Mouse (Mus musculus): ENCODE results near the gene Polr2i.

Polr2i gene

DNA sequence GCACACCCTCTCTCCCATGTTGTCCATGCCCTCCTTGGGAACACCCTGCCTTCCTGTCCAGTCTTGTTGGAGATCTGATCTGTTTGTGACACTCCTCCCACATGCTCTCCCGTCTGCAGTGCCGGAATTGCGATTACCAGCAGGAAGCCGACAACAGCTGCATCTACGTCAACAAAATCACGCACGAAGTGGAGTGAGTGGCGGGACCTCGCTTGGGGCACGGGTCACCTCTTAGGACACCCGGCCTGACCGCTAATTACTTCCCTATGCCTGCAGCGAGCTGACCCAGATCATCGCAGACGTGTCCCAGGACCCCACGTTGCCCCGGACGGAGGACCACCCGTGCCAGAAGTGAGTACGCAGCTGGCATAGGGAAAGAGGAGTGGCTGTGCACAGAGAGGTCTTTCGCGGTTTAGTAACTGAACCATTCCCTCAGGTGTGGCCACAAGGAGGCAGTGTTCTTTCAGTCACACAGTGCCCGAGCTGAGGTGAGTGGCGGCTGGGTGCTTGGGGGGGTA lies 942 bp downstream of the Polr2i start:
- no peak for TF ChIP-seq GATA4 (IDR thresholded peaks at IDR 0.05; ENCODE audit: insufficient replicate concordance, low read length)

DNA sequence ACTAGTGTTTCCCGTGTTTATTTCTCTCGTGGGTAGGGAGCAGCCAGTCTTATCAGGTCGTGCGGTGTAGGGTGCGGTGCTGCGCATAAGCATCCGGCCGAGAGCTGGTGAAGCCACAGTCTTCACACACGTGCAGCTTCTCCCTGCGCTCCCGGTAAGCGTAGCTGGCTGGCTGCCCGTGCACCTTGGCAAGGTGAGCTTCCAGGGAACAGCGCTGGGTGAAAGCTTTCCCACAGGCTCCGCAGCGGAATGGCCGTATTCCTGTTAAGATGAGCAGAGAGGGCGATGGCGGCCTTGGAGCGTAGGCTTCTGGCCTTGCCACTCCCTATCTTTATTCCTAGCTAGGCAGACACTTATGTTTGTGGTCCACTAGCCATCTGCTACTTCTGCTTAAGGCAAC lies 1.6 kb downstream of the Polr2i start:
- no peak for TF ChIP-seq GATA4 (IDR thresholded peaks at IDR 0.05; ENCODE audit: insufficient replicate concordance, low read length)

DNA sequence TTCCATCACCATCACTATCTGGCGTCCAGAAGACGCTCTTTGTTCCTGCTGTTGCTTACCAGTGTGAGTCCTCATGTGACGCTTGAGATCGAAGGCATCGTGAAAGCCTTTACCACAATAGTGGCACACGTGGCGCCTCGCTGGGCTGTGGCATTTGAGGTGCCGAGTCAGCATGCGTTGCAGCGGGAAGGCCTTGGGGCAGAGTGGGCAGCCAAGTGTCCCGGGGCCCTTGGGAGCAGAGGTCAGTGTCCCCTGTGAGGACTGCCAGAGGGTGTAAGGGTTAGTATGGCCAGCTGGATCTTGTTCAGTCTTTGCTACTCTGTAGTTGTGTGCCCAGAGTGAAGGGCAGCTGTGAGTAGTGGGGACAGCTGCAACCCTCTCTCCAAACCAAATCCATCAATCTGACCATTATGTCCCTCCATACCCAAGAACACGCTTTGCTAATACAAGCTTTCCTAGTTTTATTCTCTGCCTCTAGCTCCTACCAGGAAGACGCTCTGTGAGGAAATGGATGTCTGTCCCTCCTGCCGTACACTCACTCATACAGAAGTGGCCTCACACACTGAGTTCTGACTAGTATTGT lies 2.6 kb downstream of the Polr2i start:
- TF ChIP-seq GATA4 (IDR thresholded peaks at IDR 0.05; ENCODE audit: insufficient replicate concordance, low read length): no peak

DNA sequence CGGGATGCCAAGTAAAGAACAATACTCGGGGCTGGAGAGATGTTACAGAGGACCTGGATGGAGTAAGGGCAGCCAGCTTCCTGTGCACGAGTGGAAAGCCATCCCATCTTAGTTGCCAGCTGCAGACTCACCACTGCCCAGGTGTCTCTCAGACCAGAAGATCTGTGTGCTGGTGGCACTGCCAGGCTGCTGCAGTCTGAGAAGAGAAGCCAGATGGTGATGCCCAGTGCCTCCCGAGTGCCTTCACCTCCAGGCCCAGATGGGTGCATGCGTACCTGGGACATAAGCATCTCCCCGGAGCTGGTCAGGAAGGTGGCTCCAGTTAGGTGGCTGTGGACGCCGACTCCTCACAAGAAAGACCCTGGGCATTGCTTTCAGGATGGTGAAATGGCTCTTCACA lies 3.3 kb downstream of the Polr2i start:
- TF ChIP-seq GATA4 (IDR thresholded peaks at IDR 0.05; ENCODE audit: insufficient replicate concordance, low read length): no peak

DNA sequence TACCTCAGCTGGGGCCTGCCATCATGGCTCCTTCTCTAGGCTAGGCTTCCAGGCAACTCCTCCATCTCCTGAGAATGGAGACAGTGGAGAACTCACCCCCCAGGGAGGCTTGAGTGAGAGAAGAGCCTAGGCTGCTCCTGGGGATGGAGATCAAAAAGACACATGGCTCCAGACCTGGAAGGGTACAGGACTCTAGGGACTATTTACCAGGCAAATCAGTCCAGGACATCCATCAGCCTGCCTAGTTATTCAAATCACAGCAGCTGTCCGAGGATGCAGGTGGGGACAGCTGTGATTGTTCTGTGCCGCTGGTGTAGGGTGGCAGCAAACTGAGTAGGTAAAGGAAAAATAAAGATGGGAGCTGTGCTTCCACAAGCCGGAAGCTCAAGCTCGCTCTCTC lies 3.9 kb downstream of the Polr2i start, which contains the start of gene Ovol3:
Gene Ovol3, minus strand, starts transcription at position 101 of the 400 bp plus-strand sequence.
- TF ChIP-seq GATA4 (IDR thresholded peaks at IDR 0.05; ENCODE audit: insufficient replicate concordance, low read length): no peak

DNA sequence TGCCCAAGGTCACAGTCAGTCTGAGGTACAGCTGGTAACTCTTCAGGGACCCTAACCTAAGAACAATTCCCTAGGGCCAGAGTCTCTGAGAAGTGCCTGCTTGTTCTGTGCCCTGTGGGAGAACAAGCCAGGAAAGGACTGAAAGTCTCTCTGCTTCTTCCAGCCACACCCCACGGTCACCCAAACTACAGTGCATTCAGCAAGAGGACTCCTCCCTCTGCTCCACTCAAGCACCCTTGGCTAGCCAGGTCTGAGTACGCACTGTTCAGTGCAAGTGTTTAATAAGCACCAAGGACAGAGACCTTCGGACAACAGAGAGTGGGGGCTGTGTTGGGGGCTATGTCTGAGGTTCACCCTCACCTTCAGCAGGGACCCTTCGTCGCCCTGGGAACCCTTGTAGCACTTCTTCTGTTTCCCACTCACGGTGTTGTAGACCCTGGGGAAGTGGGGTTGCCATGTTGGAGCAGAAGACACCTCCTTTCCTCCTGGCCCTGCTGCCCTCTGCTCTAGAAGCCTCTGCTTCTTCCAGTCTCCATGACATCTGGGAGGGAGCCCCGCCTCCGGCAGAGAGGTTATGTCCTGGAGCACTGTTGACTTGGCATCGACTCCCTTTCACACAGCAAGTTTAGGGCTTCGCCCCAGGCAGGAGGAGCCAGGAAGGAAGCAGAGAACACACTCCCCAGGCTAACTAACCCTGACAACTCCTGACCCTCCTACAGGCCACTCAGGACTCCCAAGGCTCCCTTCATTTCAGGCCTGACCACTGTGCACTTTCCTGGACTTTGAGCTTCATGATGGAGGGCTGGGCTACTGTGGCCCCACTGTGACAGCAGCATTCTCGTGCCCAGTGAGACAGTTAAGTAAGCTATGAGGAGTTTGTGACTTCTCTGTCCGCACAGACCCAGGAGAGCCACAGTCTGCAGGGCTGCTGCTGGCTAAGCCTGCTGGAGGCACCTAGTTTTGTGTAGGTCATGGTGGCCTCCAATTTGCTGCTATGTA lies 20.5 kb downstream of the Polr2i start:
- no peak for TF ChIP-seq GATA4 (IDR thresholded peaks at IDR 0.05; ENCODE audit: insufficient replicate concordance, low read length)

DNA sequence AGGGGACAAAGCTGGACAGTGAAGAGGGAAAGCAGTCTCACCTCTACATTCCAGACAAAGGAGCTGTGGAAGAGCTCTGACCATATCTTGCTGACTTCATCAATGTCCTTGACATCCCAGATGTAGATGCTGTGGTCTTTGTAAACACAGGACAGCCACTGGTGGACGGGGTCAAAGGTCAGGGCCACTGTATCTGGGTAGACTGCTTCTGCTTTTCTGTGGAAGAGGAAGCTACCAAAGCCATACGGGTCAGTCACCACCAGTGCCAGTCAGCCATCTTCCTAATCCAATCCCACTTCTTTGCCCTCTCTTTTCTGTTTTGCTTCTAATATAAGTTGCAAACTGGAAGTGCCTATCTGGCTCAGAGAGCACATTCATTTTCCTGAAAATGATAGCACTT lies 33.3 kb downstream of the Polr2i start:
- no peak for TF ChIP-seq GATA4 (IDR thresholded peaks at IDR 0.05; ENCODE audit: insufficient replicate concordance, low read length)

DNA sequence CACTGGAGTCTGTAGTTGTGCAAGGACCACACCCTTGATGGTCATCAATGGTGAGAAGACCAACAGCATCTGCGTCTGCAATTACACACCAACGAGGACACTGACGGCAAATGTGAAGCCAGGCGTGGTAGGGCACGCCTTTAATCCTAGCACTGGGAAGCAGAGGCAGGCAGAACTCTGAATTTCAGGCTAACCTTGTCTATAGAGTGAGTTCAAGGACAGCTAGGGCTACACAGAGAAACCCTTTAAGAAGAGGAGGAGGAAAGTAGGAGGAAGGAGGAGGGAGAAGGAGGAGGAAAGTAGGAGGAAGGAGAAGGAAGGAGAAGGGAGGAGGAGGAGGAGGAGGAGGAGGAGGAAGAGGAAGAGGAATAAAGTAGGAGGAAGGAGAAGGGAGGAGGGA lies 33.8 kb downstream of the Polr2i start:
- no peak for TF ChIP-seq GATA4 (IDR thresholded peaks at IDR 0.05; ENCODE audit: insufficient replicate concordance, low read length)

DNA sequence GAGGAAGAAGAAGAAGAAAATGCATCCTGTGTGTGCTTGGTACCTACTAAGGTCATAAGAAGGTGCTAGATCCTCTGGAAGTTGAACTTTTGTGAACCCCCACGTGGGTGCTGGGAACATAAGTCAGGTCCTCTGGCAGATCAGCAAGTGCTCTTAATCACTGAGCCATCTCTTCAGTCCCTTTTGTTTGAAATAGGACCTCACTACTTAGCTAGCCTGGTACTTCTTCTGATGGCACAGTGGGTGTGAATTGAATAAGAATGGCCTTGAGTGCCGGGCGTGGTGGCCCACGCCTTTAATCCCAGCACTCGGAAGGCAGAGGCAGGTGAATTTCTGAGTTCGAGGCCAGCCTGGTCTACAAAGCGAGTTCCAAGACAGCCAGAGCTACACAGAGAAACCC lies 34.2 kb downstream of the Polr2i start:
- TF ChIP-seq GATA4 (IDR thresholded peaks at IDR 0.05; ENCODE audit: insufficient replicate concordance, low read length): no peak

DNA sequence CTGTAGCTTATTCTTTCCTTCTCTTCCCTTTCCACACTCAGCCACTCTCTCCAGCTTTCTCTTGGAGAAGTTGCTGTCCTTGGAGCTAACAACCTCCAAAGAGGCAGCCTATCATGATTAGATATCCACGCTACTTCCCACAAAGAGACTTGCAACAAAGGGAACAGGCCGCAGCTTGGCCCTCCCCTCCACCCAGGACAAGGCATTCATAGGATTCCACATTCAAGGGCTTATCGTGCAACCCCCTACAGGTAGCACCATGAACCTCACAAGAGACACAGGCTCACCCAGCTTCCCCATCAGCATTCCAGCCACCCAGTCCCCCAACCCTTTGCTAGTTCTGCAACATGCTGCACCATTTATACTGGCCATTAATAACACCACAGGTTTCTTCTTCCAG lies 35.0 kb downstream of the Polr2i start:
- no peak for TF ChIP-seq GATA4 (IDR thresholded peaks at IDR 0.05; ENCODE audit: insufficient replicate concordance, low read length)

DNA sequence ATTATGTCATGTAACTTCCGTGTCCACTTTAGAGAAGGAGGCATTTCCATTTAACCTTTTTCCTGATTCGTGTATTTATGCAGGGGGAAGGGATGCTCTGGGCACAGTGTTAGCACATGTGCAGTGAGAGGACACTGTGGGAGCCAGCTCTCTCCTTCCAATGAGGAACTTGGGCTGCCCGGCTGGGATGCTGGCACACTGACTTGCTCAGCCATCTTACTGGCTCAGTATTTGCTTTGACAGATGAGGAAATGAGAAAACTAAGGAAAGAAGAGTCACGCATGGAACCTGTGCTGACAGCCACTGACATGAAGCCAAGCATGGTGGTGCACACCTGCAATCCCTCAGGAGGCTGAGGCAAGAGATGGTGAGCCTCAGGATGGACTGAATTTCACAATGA lies 37.9 kb downstream of the Polr2i start:
- TF ChIP-seq GATA4 (IDR thresholded peaks at IDR 0.05; ENCODE audit: insufficient replicate concordance, low read length): no peak

DNA sequence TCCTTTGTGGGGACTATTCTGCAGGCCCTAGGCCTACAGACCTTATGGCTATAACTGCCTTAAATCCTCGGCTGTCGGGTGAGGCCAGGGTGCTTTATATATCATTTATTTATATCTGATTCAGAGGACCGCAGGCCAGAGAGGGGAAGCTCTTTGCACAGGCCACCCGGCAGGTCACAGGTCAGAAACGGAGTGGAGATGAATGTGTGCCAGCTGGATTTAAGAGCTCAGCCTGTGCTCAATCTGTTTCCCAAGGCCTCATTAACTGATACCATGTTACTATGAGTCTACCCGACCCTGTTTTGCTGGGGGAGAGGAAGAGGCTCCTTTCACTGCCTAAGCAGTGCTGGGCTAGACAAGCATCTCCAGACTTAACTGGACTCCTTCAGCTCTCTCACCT lies 42.6 kb downstream of the Polr2i start:
- no peak for TF ChIP-seq GATA4 (IDR thresholded peaks at IDR 0.05; ENCODE audit: insufficient replicate concordance, low read length)

DNA sequence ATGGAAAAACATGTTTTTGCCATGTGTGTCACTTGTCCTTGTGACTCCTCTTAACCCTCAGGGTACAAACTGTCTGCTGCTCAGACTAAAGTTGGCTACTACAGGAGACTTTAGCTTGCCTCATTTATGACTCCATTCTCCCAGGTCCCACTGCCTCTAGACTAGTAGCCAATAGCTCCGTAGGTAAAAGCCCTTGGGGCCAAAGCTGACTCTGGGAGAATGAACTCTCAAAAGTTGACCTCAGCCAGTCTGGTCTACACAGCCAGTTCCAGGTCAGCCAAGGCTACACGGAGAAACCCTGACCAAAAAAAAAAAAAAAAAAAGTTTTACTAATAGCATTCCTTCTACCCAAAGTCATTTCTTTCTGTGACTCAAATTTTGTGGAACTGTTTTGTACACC lies 47.2 kb downstream of the Polr2i start:
- TF ChIP-seq GATA4 (IDR thresholded peaks at IDR 0.05; ENCODE audit: insufficient replicate concordance, low read length): no peak

DNA sequence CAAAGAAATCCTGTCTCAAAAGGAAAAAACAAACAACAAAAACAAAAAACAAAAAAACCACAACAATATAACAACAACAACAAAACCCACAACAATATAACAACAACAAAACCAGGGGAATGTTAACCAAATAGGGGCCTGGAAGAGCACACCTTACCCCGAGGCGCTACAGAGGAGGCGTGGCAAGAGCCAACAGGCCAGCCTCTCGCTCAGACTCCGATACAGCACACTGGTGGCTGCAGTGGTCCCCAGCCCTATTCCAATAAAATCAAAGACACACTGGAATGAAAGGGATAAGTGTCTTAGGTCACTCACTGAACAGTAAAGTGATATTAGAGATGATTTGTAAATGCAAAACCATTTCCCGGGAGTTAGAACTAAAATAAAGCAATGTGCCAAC lies 47.8 kb downstream of the Polr2i start:
- no peak for TF ChIP-seq GATA4 (IDR thresholded peaks at IDR 0.05; ENCODE audit: insufficient replicate concordance, low read length)

DNA sequence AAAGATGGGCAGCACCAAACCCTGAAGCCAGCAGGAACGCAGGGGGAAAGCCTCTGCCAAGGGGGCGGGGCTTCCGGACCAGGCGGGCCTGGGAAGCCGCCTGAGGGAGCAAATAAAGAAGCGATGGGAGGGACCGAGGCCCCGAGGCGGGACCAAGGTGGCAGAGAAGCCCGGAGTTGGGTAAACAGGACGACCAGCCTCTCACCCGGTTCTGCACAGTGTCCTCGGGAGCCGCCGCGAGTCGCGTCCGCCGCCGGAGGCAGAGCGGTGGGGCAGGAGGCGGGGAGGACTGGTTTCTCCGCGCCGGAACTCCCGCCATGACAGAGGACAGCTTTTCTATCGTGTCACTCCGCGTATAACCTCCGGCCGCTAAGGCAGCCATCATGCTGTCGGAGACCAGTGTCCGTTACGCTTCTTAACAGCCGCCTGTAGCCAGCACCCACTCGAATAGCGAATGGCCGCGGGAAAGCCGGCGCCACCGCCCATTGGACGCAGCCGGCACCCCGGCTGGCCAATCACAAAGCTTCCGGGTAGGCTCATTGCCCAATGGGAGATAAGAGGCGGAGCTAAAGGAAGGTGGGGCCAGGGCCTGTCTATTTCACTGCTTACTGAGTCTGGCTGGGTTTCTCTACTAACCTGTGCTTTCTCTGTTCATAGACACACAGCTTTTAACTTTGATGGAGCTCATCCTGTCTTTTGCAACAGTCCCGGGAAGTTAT lies 48.4 kb downstream of the Polr2i start, which contains the start of the genes Thap8 and Wdr62:
Gene Thap8, plus strand, starts transcription at position 144 of the 719 bp plus-strand sequence.
Gene Wdr62, minus strand, starts transcription at position 469 of the 719 bp plus-strand sequence.
- no peak for TF ChIP-seq GATA4 (IDR thresholded peaks at IDR 0.05; ENCODE audit: insufficient replicate concordance, low read length)

Data from liver, adult (tissue).